Mouse (Mus musculus) effector memory CD4-positive, alpha-beta T cell, adult 7 months (primary cell): ENCODE data around the gene Tgif2lx2. TPM values are rescaled to one million over a fixed set of nuclear protein-coding genes. Genes with fewer than 3 reads are reported as not detected.

ENCODE experiments used
- polyA plus RNA-seq: library from polyadenylated mRNA; unstranded; fragments of 100-300 nt; shearing (Covaris generic); gene quantifications from one replicate; pipeline ENCODE4 v1.2.1, GENCODE M21; 2017

Tgif2lx2 gene
- polyA plus RNA-seq: not detected

GRCm38 (mm10) chrX:118426927-118427326 is at the start of gene Tgif2lx2:
TSS of gene Tgif2lx2 (plus strand) at chrX:118427227.

Other genes starting within 250 kb of the Tgif2lx2 start
- not detected for gene Tgif2lx1, start 53.5 kb downstream of the Tgif2lx2 start, polyA plus RNA-seq